Mouse (Mus musculus): Measurements from ENCODE around the gene Plin3. TPM values are rescaled to one million over a fixed set of nuclear protein-coding genes. Genes with fewer than 3 reads are reported as not detected.

Gene Plin3
- 36.1 and 37.7 TPM in 2 replicates for polyA plus RNA-seq (2012; rRNA removed; ENCODE audit: low replicate concordance)

GRCm38 (mm10) chr17:56292531-56293222, at the start of gene Plin3:
Gene Plin3 (minus strand): TSS chr17:56292873.

GRCm38 (mm10) chr17:56325450-56326152, 32.9 kb upstream of the Plin3 start, which contains the start of gene Kdm4b:
Gene Kdm4b (plus strand): TSS chr17:56326062.

DNA sequence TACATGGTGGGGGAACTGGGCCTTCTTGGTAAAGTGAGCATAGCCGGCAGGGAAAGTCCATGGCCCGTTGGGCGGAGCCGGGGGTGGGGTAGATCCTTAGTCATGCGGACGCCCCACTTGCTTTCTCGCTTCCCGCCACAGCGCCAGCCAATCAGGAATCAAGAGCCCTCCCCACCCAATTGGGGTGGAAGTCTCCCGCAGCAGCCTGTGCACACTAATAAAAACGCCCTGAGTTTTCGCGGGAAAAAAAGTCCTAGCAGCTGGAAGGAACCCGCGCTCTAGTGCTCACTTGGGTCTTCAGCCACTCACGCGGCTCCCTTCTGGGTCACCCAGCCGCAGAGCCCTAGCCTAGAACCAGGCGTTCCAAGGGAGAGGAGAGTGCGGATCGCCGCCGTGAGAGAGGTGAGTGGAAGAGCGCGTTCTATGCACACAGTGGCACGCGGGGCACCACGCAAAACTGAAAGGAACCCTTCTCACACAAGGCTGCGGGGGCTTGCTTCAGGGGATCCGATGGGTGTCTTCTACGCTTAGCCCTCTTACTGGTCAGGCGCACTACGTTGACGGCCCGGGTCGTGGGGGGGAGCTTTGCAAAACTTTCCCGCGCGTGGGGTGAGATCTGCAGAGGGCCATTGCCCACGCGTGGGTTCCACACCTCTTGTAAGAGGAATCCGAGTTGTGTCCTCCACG, 10.6 kb upstream of the Plin3 start, which contains the start of gene Uhrf1:
Uhrf1 (plus strand) TSS at position 162 of the 687 bp plus-strand sequence.

DNA sequence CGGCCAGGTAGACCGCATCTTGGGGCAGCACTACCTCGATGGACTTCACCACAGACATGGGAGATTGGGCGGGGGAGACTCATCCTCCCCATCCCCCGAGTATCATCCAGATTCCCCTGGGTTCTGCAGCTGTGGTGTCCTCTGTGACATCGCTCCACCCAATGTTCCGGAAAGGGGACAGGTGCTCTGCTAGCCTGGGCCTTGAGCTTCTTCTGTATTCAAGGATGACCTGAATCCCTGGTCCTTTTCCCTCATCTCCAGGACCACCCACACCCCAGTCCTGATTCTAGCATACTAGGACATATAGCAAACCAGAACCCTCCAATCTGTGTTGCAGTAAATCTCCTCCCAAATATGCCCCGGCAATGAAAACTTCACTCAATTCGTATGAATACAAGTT, 7.5 kb upstream of the Plin3 start, which contains the start of gene Arrdc5:
Arrdc5 (minus strand) TSS at position 101 of the 400 bp plus-strand sequence.

GRCm38 (mm10) chr17:56276643-56277566, 15.8 kb downstream of the Plin3 start, which contains the start of gene Ticam1:
Gene Ticam1 (minus strand): TSS chr17:56276786.

GRCm38 (mm10) chr17:56256239-56256881, 36.3 kb downstream of the Plin3 start, which contains the start of gene Fem1a:
Gene Fem1a (plus strand): TSS chr17:56256810.

Other genes starting within 250 kb of the Plin3 start
- 66.4 and 86.9 TPM in 2 replicates for gene Ubxn6, start 217.8 kb downstream of the Plin3 start, polyA plus RNA-seq (2012; rRNA removed; ENCODE audit: low replicate concordance)
- gene Hdgfl2, start 213.2 kb downstream of the Plin3 start, polyA plus RNA-seq (2012; rRNA removed; ENCODE audit: low replicate concordance): 32.3 and 44.8 TPM in 2 replicates
- 524 and 611 TPM in 2 replicates for gene Plin4, start 183.1 kb downstream of the Plin3 start, polyA plus RNA-seq (2012; rRNA removed; ENCODE audit: low replicate concordance)
- 21.3 and 28.0 TPM in 2 replicates for gene Plin5, start 175.3 kb downstream of the Plin3 start, polyA plus RNA-seq (2012; rRNA removed; ENCODE audit: low replicate concordance)
- 252 and 470 TPM in 2 replicates for gene Lrg1, start 170.9 kb downstream of the Plin3 start, polyA plus RNA-seq (2012; rRNA removed; ENCODE audit: low replicate concordance)
- gene Sema6b, start 152.5 kb downstream of the Plin3 start, polyA plus RNA-seq (2012; rRNA removed; ENCODE audit: low replicate concordance): 11.2 and 35.0 TPM in 2 replicates
- gene Tnfaip8l1, start 130.4 kb downstream of the Plin3 start, polyA plus RNA-seq (2012; rRNA removed; ENCODE audit: low replicate concordance): 10.9 and 13.6 TPM in 2 replicates
- 52.0 and 64.7 TPM in 2 replicates for gene Mydgf, start 109.0 kb downstream of the Plin3 start, polyA plus RNA-seq (2012; rRNA removed; ENCODE audit: low replicate concordance)
- gene Dpp9, start 74.0 kb downstream of the Plin3 start, polyA plus RNA-seq (2012; rRNA removed; ENCODE audit: low replicate concordance): 45.3 and 59.0 TPM in 2 replicates
- 41.0 and 54.6 TPM in 2 replicates for gene Fem1a, start 36.1 kb downstream of the Plin3 start, polyA plus RNA-seq (2012; rRNA removed; ENCODE audit: low replicate concordance)
- 27.3 and 29.4 TPM in 2 replicates for gene Ticam1, start 16.1 kb downstream of the Plin3 start, polyA plus RNA-seq (2012; rRNA removed; ENCODE audit: low replicate concordance)
- not detected in 2 replicates for gene Arrdc5, start 7.4 kb upstream of the Plin3 start, polyA plus RNA-seq (2012; rRNA removed; ENCODE audit: low replicate concordance)
- gene Uhrf1, start 10.4 kb upstream of the Plin3 start, polyA plus RNA-seq (2012; rRNA removed; ENCODE audit: low replicate concordance): 5.2 and 8.0 TPM in 2 replicates
- 33.9 and 65.2 TPM in 2 replicates for gene Kdm4b, start 33.2 kb upstream of the Plin3 start, polyA plus RNA-seq (2012; rRNA removed; ENCODE audit: low replicate concordance)
- 112 and 178 TPM in 2 replicates for gene Ptprs, start 183.6 kb upstream of the Plin3 start, polyA plus RNA-seq (2012; rRNA removed; ENCODE audit: low replicate concordance)
- 0.10 TPM in 1 of 2 replicates, not detected in the other for gene Znrf4, start 219.6 kb upstream of the Plin3 start, polyA plus RNA-seq (2012; rRNA removed; ENCODE audit: low replicate concordance)

Measured in mammary gland, adult 2 months (tissue).